Mouse (Mus musculus) neural tube, embryonic 10.5 days (tissue): ENCODE data around the gene Gm10271.

ENCODE experiments used
- DNase-seq: peaks from one replicate; pipeline ENCODE4 v3.0.0-alpha.2; 2017; ENCODE audit warnings: low spot score; ENCODE audit errors: extremely low spot score

Gene Gm10271

DNA sequence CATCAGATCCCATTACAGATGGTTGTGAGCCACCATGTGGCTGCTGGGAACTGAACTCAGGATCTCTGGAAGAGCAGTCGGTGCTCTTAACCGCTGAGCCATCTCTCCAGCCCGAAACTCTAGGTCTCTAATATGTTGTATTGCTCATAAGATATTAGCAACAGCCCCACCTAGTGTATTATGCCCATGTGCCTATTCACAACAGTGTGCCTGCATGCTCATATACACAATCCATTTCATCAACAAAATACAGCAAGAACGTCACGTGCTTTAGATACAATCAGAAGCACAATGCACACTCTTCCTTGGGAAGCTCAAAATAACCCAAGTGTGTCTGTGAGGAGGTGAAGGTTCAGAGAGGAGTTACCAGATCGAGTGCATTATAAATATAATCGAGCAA lies 38.6 kb downstream of the Gm10271 start:
- DNase-seq, result no peak

DNA sequence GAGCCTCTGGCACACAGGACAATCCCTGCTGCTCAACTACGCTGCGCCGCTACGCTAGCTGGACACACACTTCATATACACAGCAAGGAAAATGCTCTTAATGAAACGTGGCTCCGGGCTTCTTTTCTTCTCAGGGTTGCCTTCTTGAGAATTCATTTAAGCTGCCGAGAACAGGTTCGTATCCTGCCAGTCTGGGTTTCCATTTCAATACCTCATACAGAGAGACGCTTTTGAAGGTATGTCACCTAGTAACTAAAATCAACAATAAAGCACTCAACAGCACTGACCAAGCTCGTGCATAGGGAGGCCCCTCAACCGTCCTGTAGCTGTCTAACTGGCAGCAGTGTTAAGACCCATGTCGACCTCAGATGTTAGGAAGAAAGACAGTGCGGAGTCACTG lies 40.0 kb downstream of the Gm10271 start:
- no peak for DNase-seq

DNA sequence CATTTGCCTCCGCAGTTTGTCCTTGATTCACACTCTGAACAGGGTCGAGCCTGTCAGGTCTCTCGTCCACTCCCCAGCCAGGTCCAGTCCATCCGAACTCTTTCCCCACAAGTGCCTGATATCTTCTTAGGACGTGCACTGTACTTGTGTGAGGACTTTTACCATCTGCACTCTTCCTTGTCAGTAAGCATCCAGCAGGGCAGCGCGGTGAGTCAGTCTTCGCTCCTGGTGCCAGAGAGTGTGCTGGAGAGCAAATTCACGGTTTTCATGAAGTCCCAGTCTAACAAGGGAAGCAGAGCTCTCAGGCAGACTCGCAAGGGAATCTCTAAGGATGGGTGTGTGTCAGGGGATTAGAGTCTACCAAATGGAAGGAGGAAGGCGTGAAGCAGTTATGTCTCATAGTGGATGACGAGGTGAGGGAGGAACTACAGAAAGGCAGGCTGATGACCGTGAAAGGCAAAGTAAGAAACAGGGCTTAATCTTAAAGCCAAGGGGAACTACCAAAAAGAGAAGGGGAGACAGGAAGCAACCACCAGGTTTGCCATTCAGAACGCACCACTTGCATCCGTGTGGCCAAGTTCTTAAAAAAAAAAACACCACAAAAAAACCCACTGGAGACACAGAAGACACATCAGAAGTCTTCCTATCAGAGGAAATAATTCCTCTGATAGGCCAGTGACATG lies 40.8 kb downstream of the Gm10271 start:
- DNase-seq, result no peak

DNA sequence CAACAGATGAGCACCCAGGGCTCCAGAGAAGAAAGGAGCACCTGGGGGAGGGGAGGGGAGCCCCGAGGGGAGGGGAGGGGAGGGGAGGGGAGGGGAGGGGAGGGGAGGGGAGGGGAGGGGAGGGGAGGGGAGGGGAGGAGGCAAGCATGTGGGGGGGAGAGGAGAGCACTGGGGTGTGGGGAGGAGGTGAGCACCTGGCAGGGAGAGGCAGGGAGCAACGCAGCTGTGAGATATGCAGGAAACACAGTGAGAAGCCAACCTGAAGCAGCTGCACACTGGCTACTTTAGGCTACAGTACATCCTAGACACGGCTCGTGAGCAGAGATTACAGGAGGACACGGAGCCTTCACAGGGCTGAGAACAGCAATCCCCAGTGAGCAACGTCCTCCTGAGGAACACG lies 41.5 kb downstream of the Gm10271 start:
- DNase-seq, result no peak

- no peak for DNase-seq
Observed at GRCm38 (mm10) chr10:116930506-116930905, 41.9 kb downstream of the Gm10271 start.

- no peak for DNase-seq
Observed at GRCm38 (mm10) chr10:116928826-116929225, 43.6 kb downstream of the Gm10271 start.

DNA sequence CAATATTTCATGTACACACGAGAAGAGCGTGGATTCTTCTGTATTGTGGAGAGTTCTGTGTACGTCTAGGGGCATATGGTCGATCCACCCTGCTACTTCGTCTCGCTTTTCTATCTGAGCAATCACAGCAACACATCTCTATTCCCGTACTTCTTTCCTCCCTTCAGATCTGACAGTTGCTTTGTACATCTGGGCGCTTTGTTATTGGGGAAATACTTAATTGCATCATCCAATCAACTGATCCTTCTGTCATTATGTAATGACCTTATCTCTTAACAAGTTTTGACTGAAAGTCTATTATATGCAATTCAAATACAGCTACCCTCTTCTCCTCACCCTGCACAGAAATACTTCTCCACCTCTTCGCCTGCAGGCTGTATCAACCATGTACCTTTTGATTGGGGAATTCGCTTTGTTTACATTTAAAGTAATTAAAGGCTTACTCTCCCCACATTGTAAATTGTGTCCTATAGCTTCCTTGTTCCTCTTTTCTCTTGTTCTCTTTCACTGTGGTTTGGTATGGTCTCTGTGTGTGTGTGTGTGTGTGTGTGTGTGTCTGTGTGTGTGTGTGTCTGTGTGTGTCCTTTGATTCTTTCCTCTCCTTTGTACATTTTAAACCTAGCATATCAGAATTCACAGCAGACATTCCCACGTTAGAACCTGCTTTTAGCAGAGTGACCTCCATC lies 45.8 kb downstream of the Gm10271 start:
- DNase-seq, result no peak

- DNase-seq, result no peak
Observed at GRCm38 (mm10) chr10:116923651-116924495, 48.5 kb downstream of the Gm10271 start.

DNA sequence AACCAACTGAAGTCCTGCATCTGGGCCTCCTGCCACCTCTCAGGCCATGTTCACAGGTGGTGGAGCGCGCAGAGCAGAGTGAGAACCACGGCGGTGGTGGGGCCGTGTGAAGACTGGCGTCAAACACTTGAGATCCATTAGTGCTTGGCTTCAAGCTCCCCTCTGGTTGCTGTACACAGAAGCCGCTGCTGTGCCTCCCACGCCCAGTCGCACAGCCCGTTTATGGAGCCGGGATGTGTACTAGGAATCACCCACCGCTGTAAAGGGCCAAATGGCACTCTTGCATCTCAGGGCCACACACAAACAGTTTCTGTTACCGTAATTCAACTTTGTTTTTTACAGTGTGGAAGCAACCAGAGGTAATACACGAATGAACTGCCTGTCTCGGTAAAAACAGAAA lies 50.2 kb downstream of the Gm10271 start:
- no peak for DNase-seq

- DNase-seq, result no peak
Observed at GRCm38 (mm10) chr10:116921416-116921815, 51.0 kb downstream of the Gm10271 start.

GRCm38 (mm10) chr10:116920641-116921040 lies 51.8 kb downstream of the Gm10271 start:
- DNase-seq, result no peak

GRCm38 (mm10) chr10:116919368-116920317 lies 52.8 kb downstream of the Gm10271 start:
- no peak for DNase-seq

GRCm38 (mm10) chr10:116916581-116916980 lies 55.8 kb downstream of the Gm10271 start:
- no peak for DNase-seq

- DNase-seq, result no peak
Observed at GRCm38 (mm10) chr10:116915286-116915685, 57.1 kb downstream of the Gm10271 start.

DNA sequence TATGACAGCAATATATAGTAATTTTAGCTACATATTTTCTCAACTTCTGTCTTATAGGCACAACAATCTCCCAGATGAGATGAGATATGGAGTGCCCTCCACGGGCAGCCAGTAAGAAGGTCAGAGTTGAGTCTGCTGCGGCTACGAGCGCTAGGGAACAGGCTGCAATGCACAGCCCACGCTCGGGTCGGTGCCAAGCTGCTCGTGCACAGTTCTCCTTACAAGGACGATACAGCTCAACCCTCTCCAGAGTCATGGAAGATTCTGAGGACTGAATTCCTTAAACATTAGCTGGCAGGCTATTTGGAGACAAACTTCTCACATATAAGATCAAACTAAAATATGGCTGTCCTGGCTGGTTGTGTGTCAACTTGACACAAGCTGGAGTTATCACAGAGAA lies 57.8 kb downstream of the Gm10271 start:
- no peak for DNase-seq

- no peak for DNase-seq
Observed at GRCm38 (mm10) chr10:116913647-116914273, 58.6 kb downstream of the Gm10271 start.

- no peak for DNase-seq
Observed at GRCm38 (mm10) chr10:116912850-116913249, 59.6 kb downstream of the Gm10271 start.

DNA sequence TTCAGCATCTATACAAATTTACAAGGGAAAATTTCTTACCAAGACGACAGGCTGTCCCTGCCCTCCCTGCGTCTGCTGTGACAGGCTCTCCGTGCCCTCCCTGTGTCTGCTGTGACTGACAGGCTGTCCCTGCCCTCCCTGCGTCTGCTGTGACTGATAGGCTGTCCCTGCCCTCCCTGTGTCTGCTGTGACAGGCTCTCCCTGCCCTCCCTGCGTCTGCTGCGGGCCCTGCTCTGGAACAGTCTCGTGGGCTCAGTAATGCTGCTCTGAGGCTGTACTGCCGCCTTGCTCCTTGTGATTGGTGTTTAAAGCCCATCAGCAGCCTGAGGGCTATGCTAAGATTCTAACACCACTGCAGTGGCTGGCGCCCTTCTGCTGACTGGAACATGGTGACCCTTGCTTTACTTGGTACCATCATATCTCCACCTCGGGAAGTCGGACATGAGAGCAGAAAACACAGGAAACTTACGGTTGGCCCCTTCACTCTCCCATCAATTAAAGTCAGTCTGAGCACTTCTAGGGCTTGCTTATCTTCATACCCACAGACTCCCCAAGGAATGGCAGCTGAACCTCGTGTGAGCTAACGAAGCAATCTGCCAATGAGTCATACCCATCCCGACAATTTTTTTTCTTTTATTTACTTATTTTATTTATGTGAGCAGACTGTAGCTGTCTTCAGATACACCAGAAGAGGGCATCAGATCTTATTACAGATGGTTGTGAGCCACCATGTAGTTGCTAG lies 63.3 kb downstream of the Gm10271 start:
- no peak for DNase-seq
